Mouse (Mus musculus) olfactory bulb, adult 2 months (tissue): ENCODE data around the gene Pgpep1. TPM values are rescaled to one million over a fixed set of nuclear protein-coding genes. Genes with fewer than 3 reads are reported as not detected.

Experiments
- H3K27ac ChIP-seq: fragments of 200-500 bp; 2 replicates; pipeline ENCODE4 v1.5.1; 2012; ENCODE audit warnings: low read depth, low read length; ENCODE audit not compliant: insufficient read depth
- H3K4me1 ChIP-seq: fragments of 200-500 bp; 2 replicates; pipeline ENCODE4 v1.6.1; 2012; ENCODE audit warnings: low read length; ENCODE audit not compliant: control insufficient read depth, insufficient read depth
- H3K4me3 ChIP-seq: fragments of 200-500 bp; 2 replicates; pipeline ENCODE4 v1.5.1; 2012; ENCODE audit warnings: mild to moderate bottlenecking, low read depth, low read length, moderate library complexity; ENCODE audit not compliant: insufficient read depth
- CTCF ChIP-seq: fragments of 200-500 bp; IDR thresholded peaks from 2 replicates; pipeline ENCODE4 v1.5.1; 2012; ENCODE audit warnings: low read depth, mild to moderate bottlenecking, low read length, moderate library complexity; ENCODE audit not compliant: insufficient read depth
- POLR2A ChIP-seq: fragments of 200-500 bp; IDR thresholded peaks from 2 replicates; pipeline ENCODE4 v1.6.1; 2012; ENCODE audit warnings: mild to moderate bottlenecking, low read depth, low read length, moderate library complexity; ENCODE audit not compliant: insufficient read depth
- WGBS: fragments of 180-500 bp; shearing (Covaris S2); methylation state at CpG from one replicate; pipeline ENCODE4 v1.1.7; 2018; 5-methylcytosine and 5-hydroxymethylcytosine counted together
- polyA plus RNA-seq: library from polyadenylated mRNA; stranded (reverse); fragments of >200 nt; gene quantifications from 2 replicates; pipeline ENCODE4 v1.2.4, GENCODE M21; 2012; ENCODE audit warnings: low replicate concordance; ENCODE audit not compliant: missing spikeins, insufficient read depth, insufficient read length

Pgpep1 gene
- not detected in 2 replicates for polyA plus RNA-seq

DNA sequence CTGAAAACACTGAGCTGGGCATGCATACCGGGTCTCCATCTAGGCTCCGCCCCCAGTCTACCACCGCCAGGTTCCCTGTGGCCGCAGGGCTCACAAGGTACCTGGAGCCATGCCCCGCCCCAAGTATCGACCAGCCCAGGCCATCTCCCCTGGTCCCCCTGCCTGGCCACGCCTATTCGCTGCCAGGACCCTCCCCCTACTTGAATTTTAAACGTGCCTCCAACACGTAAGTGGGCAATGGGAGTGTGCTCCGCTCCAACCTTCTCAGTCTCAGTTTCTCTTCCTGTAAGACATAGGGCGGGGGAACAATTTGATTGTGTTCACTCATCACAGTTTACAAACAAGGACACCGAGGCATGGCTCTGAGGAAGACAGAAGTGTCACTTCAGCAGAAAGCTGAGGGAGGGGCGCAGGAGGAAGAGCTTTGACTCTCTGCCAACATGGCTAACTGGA, at the start of gene Pgpep1:
Gene Pgpep1 (minus strand): TSS at position 116 of the 453 bp plus-strand sequence.
- peaks cover 18% of the 10 kb centered on the region for H3K4me1 ChIP-seq
- H3K27ac ChIP-seq = no peak within 1 kb of the TSS
- 8% methylated on average over 14 of the region's 14 CpGs for WGBS
- peak within 1 kb of the TSS; percentile 78 for H3K4me3 ChIP-seq
- TF ChIP-seq POLR2A (no peak), CTCF (no peak)

DNA sequence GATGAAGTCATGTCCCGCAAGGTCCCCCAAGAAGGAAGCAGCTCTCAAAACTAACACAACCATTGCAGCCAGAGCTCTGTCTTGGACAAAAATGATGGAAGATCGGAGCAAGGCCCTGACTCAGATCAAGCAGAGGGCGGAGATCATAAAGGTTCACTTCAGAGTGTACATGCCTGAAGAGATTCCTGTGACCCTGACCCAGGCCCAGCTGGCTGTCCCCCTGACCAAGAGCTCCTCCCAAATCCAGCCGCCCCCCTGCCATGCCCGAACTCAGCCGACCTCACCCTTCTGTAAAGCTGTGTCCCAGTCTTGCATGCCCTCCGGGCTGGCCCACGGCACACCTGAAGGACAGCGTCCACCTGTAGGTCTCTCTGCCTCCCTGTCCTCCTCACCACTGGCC, 49.6 kb upstream of the Pgpep1 start:
- H3K4me3 ChIP-seq = no peak overlapping the region
- TF ChIP-seq CTCF = no peak
- no peak for TF ChIP-seq POLR2A
- H3K27ac ChIP-seq = no peak overlapping the region
- WGBS = 93% methylated on average over 9 of the region's 9 CpGs
- H3K4me1 ChIP-seq = no peaks in the 10 kb centered on the region

DNA sequence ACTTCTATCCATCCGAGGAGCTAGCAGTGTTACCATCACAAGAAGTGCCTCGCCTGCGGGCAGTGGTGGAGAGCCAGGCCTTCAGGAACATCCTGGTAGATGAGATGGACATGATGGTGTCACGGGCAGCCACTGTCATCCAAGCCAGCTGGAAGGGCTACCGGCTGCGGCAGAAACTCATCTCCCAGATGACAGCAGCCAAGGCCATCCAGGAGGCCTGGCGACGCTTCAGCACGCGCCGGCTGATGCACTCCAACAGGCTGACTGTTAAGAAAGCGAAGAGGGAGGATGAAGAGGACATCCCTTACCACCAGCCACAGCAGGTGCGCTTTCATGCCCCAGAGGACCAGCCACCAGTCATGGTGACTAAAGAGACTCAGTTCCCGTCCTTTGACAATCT, 48.1 kb upstream of the Pgpep1 start:
- Histone ChIP-seq H3K27ac (no peak overlapping the region), H3K4me1 (peaks cover 4% of the 10 kb centered on the region; the same call in 1 of the 2 replicates), H3K4me3 (no peak overlapping the region)
- 89% methylated on average over 14 of the region's 14 CpGs for WGBS
- TF ChIP-seq POLR2A (no peak), CTCF (no peak)

DNA sequence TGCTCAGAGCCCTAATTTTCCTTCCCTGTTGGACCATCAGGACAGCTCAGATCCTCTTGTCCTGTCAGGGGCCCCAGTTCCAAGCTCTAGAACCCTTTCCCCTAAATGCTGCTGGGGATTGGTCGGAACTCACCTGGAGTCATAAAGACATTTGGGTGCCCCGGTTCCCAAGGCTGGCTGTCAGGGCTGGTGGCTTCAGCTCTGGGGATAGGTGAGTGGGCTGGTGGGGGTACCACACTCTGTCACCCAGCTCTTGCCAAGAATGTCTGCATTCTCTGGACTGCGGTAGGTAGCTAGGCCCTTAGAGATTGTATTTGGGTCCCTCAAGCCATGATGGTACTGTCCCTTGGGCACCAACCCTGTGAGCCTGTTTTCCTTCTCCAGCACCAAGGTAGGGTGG, 43.1 kb upstream of the Pgpep1 start, which contains the start of gene Iqcn:
Gene Iqcn (plus strand): TSS at position 171 of the 400 bp plus-strand sequence.
- TF ChIP-seq CTCF (no peak), POLR2A (no peak)
- Histone ChIP-seq H3K4me1 (peaks cover 20% of the 10 kb centered on the region), H3K27ac (no peak within 1 kb of the TSS; the same call in 1 of the 2 replicates), H3K4me3 (no peak within 1 kb of the TSS)
- WGBS = 89% methylated on average over 3 of the region's 3 CpGs

DNA sequence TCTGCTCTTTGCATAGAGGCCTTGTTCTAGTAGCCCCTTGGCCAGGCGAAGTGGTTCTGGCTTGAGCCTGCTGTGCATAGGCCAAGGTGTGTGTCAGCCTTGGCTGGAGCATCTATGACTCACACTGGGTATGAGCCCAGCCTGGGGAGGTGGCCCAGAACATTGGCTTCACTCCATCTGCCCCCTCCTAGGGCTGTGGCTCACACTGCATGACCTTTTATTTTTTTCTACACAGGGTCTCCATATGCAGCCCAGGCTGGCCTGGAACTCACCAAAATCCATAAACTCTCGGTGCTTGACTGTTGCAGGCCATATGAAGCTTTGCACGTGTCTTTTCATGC, 42.6 kb upstream of the Pgpep1 start:
- peaks cover 22% of the 10 kb centered on the region for H3K4me1 ChIP-seq
- H3K27ac ChIP-seq = no peak overlapping the region; the same call in 1 of the 2 replicates
- no peak overlapping the region for H3K4me3 ChIP-seq
- 48% methylated on average over 3 of the region's 3 CpGs for WGBS
- TF ChIP-seq POLR2A = no peak
- no peak for TF ChIP-seq CTCF

DNA sequence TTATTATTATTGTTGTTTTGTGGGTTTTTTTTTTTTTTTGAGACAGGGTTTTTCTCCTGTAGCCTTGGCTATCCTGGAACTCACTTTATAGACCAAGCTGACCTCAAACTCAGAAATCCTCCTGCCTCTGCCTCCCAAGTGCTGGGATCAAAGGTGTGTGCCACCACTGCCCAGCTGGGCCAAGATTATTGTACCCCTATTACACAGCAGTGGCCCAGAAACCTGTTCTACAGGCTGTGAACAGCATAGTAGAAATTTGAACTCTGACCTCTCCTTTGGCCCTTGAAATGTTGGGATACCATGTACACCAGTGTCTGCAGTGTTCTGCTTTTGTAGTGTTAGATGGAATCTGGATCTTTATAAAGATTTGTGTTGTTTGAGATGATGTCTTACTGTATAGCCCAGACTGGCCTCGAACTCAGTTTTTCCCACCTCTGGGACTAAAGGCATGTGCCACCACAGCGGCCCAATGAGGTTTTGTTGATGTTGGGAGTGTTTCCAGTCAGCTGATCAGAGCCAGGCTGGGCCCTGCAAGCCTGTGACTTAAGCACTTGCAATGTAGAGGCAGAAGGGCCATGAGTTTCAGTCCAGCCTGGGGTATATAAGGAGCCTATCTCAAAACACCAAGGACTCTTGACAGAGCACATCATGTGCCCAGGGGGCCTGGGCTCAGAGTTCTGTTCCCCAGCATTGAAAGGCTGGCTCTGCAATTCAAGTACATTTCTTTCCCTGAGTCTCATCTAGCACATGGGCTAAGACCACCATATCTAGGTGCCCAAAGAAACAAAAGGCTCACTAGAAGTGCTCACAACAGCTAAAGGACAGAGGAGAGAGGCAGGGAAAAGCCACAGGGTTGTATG, 42.0 kb upstream of the Pgpep1 start:
- peaks cover 25% of the 10 kb centered on the region for H3K4me1 ChIP-seq
- no peak overlapping the region for H3K4me3 ChIP-seq
- no peak for TF ChIP-seq CTCF
- no peak for TF ChIP-seq POLR2A
- WGBS = 55% methylated on average over 2 of the region's 2 CpGs
- no peak overlapping the region; the same call in 1 of the 2 replicates for H3K27ac ChIP-seq

DNA sequence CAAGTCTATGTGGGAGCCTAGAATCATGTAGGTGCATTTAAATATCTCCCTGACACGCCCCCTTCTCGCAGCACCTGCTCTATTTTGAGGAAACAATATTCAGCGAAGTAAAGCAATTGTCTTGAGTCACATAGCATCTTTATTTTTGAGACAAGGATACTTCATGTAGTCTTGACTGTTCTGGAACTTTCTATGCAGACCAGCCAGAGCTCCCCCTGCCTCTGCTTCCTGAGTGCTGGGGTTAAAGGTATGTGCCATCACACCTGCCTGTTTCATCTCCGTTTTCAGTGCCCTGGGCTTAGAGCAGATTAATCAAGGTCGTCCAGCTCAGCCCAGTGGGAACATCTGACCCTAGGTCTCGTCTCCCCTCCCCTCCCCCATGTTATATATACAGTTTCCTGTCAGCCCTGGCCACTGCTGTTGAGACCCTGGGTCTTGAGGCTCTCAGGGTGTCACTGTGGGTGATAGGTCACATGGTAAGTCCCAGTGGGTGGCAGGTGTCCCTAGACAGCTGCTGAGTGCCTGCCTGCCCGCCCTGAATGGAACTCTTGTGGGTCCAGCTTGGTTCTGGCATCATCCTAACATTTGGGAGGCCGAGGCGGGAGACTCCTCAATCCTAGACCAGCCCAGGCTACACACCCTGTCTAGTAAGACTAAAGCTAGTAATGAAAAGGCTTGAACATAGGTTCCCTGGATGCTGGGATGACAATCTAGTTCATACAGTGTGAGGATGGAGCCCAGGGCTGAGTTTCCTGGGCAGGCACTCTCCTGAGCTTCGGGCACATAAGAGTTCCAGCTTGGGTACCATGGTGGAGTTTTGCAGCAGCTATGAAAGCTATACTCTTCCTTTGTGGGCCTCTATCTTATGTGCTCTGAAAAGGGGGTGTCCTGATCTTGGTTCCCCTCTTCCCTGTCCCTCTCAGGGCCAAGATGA, 41.1 kb upstream of the Pgpep1 start:
- Histone ChIP-seq H3K27ac (peak overlapping the region; percentile 58), H3K4me1 (peaks cover 32% of the 10 kb centered on the region), H3K4me3 (peak overlapping the region; percentile 81)
- no peak for TF ChIP-seq CTCF
- TF ChIP-seq POLR2A = no peak
- WGBS = 39% methylated on average over 10 of the region's 10 CpGs

DNA sequence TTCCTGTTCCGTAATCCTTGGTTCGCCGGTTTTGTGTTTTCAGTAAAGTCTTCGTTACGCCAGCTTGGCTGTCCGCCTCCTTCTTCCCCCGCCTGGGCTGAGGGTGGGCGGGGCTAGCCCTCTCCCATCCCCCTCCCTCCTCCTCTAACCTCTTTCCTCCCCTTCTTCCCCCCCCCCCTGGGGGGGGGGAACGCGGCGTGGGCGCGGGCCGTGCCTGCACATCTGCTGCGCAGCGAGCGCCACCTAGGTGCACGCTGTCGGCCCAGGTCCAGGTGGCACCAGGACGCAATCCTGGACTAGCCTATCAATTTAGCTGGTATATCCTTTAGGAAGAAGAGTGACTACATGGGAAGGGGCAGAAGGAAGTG, 40.4 kb upstream of the Pgpep1 start:
- peak; percentile 78 for TF ChIP-seq CTCF
- TF ChIP-seq POLR2A = 0 out of 2 replicates have a peak, but pooled peaks have one; percentile 4
- peak overlapping the region; percentile 58 for H3K27ac ChIP-seq
- H3K4me3 ChIP-seq = peak overlapping the region; percentile 81
- WGBS = under 1% methylated on average over 20 of the region's 20 CpGs
- peaks cover 37% of the 10 kb centered on the region for H3K4me1 ChIP-seq
